Mouse (Mus musculus) hindbrain, embryonic 15.5 days (tissue): Measurements from ENCODE around the gene A930018P22Rik. TPM values are rescaled to one million over a fixed set of nuclear protein-coding genes. Genes with fewer than 3 reads are reported as not detected.

ENCODE experiments used
- ATAC-seq: fragments of 200-750 bp; cut with Nextera tagmentation; 2 replicates; pipeline ENCODE4 v1.8.0; 2017; ENCODE audit warnings: low read depth, moderate number of reproducible peaks, moderate TSS enrichment; ENCODE audit not compliant: low FRiP score
- H3K27ac ChIP-seq: fragments of 300-500 bp; sonication (generic); replicated peaks from 2 replicates; pipeline ENCODE4 v1.5.1; 2015; ENCODE audit warnings: mild to moderate bottlenecking, inconsistent platforms
- H3K27me3 ChIP-seq: fragments of 300-500 bp; sonication (generic); 2 replicates; pipeline ENCODE4 v1.6.1; 2015; ENCODE audit warnings: control low read depth, inconsistent platforms
- H3K36me3 ChIP-seq: fragments of 300-500 bp; sonication (generic); 2 replicates; pipeline ENCODE4 v1.6.1; 2015; ENCODE audit warnings: control low read depth, inconsistent platforms
- H3K4me1 ChIP-seq: fragments of 300-500 bp; sonication (generic); replicated peaks from 2 replicates; pipeline ENCODE4 v1.6.1; 2015; ENCODE audit warnings: control low read depth, inconsistent platforms
- H3K4me2 ChIP-seq: fragments of 300-500 bp; sonication (generic); 2 replicates; pipeline ENCODE4 v1.6.1; 2015; ENCODE audit warnings: moderate library complexity, mild to moderate bottlenecking, inconsistent platforms
- H3K4me3 ChIP-seq: fragments of 300-500 bp; sonication (generic); 2 replicates; pipeline ENCODE4 v1.5.1; 2015; ENCODE audit warnings: mild to moderate bottlenecking, inconsistent platforms
- H3K9ac ChIP-seq: fragments of 300-500 bp; sonication (generic); 2 replicates; pipeline ENCODE4 v1.6.1; 2015; ENCODE audit warnings: inconsistent platforms
- H3K9me3 ChIP-seq: fragments of 300-500 bp; sonication (generic); 2 replicates; pipeline ENCODE4 v1.6.1; 2016; ENCODE audit warnings: control low read depth, inconsistent platforms
- WGBS: fragments of 180-500 bp; shearing (Covaris S2); methylation state at CpG from one replicate; pipeline ENCODE4 v1.1.7; 2015; 5-methylcytosine and 5-hydroxymethylcytosine counted together
- polyA plus RNA-seq: library from polyadenylated mRNA; unstranded; fragments of >200 nt; fragmentation: Nextera tagmentation; extraction: Ambion mirVana; gene quantifications from 2 replicates; pipeline ENCODE4 v1.2.1, GENCODE M21; 2015

Gene A930018P22Rik
- polyA plus RNA-seq, 1 experiment from 2014 or later, result not detected

DNA sequence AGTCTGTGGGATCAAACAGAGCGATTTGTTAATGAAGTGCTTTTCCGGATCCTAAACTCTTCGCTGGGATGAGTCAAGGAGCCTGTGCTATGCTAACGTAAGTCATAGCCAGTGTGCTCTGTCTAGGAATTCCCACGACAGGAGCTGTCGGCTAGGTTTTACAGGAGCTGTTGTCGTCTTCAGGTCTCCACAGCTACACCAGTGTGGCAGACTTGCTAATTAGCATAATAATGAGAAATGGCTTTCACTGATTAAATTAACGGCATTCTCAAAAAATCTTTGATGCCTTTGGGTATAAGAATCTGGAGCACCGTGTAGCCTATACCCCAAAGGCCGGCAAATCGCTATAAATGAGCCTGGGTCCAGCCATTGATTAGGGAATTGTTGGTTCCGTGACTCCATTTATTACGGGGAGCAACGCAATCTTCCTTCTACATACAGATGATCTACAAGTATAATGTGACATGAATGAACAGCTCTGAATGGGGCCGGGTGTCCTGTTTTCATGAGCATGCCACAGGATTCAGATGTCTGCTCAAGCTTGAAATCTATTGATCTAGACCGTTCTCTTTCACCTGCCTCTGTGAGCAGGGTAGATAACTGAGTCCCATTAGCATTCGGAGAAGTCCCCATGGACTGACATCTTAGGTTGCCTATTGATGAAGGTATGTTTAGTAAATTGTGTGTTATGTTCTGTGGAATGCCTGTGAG lies 45.8 kb downstream of the A930018P22Rik start:
- Histone ChIP-seq H3K9ac (no peak overlapping the region), H3K36me3 (peaks cover 9% of the 10 kb centered on the region), H3K4me2 (no peak overlapping the region; the same call in 1 of the 2 replicates), H3K27me3 (no peaks in the 10 kb centered on the region), H3K9me3 (no peaks in the 10 kb centered on the region), H3K27ac (no peak overlapping the region), H3K4me1 (0 out of 2 replicates have a peak, but pooled peaks cover 4% of the 10 kb centered on the region), H3K4me3 (no peak overlapping the region)
- ATAC-seq, result peak; percentile 86
- WGBS, result 35% methylated on average over 17 of the region's 17 CpGs

DNA sequence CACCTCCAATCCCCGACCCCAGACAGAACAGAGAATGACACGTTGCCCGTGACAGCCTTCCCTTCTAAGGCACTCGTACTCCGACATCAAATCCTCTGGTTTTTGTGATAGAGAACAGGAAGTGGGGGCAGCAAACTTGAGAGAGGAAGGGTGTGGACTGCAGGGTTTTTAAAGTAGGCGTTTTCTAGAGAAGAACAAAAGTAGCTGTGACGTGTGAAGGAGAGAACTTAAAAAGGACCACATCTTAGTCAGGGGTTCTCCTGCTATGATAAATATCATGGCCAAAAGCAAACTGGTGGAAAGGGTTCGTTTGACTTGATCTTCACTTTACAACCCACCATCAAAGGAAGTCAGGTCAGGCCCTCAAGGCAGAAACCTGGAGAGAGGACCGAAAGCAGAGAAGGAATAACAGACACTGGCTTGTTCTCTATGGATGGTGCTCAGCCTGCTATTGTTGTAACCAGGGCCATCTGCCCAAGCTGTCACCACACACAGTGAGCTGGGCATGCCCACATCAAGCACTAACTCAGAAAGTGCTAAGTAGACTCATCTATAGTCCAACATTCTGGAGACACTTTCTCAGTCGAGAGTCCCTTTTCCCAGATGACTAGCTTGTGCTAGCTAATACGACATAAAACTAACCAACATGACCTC lies 50.3 kb downstream of the A930018P22Rik start:
- no peak for ATAC-seq
- 74% methylated on average over 11 of the region's 11 CpGs for WGBS
- Histone ChIP-seq H3K27me3 (no peaks in the 10 kb centered on the region), H3K9me3 (no peaks in the 10 kb centered on the region), H3K4me3 (no peak overlapping the region), H3K27ac (no peak overlapping the region), H3K4me1 (peaks cover 20% of the 10 kb centered on the region), H3K9ac (no peak overlapping the region), H3K36me3 (no peaks in the 10 kb centered on the region), H3K4me2 (no peak overlapping the region)

DNA sequence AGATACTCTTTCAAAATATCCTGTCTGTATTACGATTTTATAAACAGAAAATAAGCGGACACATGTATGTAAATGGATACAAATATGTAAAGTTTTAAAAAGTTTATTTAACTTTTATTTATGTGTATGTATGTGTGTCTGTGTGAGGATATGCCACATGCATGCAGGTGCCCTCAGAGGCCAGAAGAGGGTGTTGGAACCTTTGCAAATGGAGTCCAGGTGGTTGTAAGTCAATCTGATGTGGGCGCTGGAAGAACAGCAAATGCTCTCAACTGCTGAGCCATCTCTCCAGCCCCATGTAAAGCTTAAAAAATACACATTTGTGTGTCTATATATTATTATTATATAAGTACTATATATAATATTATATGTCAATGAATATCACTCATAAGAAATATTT lies 50.9 kb downstream of the A930018P22Rik start:
- Histone ChIP-seq H3K4me3 (no peak overlapping the region), H3K27ac (no peak overlapping the region), H3K4me1 (peaks cover 20% of the 10 kb centered on the region), H3K4me2 (no peak overlapping the region), H3K9ac (no peak overlapping the region), H3K9me3 (no peaks in the 10 kb centered on the region), H3K36me3 (no peaks in the 10 kb centered on the region), H3K27me3 (no peaks in the 10 kb centered on the region)
- ATAC-seq, result no peak
- 94% methylated on average over 3 of the region's 3 CpGs for WGBS

Other genes with a start within 250 kb of the A930018P22Rik start
- 36.0 and 37.9 TPM in 2 replicates for gene Lmo2, start 164.8 kb upstream of the A930018P22Rik start, polyA plus RNA-seq
- 66.9 and 67.0 TPM in 2 replicates for gene Fbxo3, start 95.0 kb upstream of the A930018P22Rik start, polyA plus RNA-seq
- gene 4931422A03Rik, start 94.4 kb upstream of the A930018P22Rik start, polyA plus RNA-seq, result 2.7 and 3.0 TPM in 2 replicates
- not detected in 2 replicates for gene Gm10912, start 56.9 kb upstream of the A930018P22Rik start, polyA plus RNA-seq
- gene Gm10799, start 54.2 kb upstream of the A930018P22Rik start, polyA plus RNA-seq, result not detected in 2 replicates
- gene Cd59b, start 52.9 kb upstream of the A930018P22Rik start, polyA plus RNA-seq, result 2.3 and 3.5 TPM in 2 replicates
- 15.6 and 15.9 TPM in 2 replicates for gene Cd59a, start 27.0 kb upstream of the A930018P22Rik start, polyA plus RNA-seq